Mouse (Mus musculus): ENCODE data around the gene Lhb.

GRCm38 (mm10) chr7:45413113-45413863 is 7.3 kb upstream of the Lhb start, which contains the start of gene Ntf5:
- TF ChIP-seq CHD2 (IDR thresholded peaks at IDR 0.05; ENCODE audit: low read depth, low read length) = no peak
- TF ChIP-seq HCFC1 (IDR thresholded peaks at IDR 0.05; ENCODE audit: borderline replicate concordance, insufficient read depth, low read length) = no peak
- TF ChIP-seq ZNF384 (IDR thresholded peaks at IDR 0.05; ENCODE audit: low read depth, low read length) = no peak
- no peak for TF ChIP-seq ZC3H11A (IDR thresholded peaks at IDR 0.05; ENCODE audit: borderline replicate concordance, low read depth, low read length)
